Mouse (Mus musculus): ENCODE results near the gene Antxr1. TPM values are rescaled to one million over a fixed set of nuclear protein-coding genes. Genes with fewer than 3 reads are reported as not detected.

Gene Antxr1
- polyA plus RNA-seq, 1 experiment from 2014 or later: 25.1 TPM

DNA sequence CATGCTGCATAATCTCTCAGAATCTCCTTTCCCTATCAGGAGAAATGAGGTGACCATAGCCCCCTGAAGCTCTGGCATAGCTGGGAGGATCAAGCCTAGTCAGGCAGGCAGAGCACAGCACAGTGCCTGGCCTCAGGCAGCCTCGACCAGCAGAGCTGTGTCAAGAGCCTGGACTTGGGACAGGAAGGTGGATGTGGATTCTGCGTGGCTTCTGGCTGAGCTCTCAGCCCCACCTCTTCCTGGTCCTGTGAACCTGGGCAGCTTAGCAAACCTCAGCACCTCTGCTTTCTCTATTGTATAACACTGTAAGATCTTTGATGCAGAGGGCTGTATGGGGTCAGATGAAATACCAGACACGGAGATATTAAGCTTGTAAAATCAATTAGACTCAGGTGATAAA, 61.8 kb downstream of the Antxr1 start:
- DNase-seq (ENCODE audit: low read depth, low spot score) (no peak), ATAC-seq (no peak)
- no peaks in the 10 kb centered on the region for H3K27me3 ChIP-seq
- ChIA-PET CTCF (no interaction called here), POLR2A (no interaction called here)
- in situ Hi-C loops (cut with MboI; ENCODE audit: low pct_unique_long_range_greater_than_20kb): no loop called here
- no peak for TF ChIP-seq CTCF (IDR thresholded peaks at IDR 0.05)

DNA sequence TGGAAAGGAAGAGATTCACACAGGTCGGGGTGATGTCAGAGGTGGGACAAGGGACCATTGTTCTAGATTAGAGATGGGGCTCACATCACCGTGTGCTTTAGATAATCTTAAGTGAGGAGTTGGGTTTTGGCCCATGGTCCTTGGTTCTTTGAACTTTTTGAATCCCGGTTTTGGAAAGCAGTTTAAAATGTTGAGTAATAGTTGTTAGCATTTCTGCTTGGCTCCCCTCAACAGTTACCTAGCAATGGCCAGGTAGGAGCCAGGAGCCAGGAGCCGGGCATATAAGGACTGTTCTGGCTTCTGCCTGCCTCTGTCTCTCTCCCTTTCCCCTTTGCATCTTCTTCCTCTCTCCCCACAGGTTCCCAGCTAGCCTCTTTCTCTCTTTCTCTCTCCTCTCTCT, 62.5 kb downstream of the Antxr1 start:
- no peak for DNase-seq (ENCODE audit: low read depth, low spot score)
- ATAC-seq: no peak
- CTCF ChIA-PET: no interaction called here
- no peak for TF ChIP-seq CTCF (IDR thresholded peaks at IDR 0.05)
- no peaks in the 10 kb centered on the region for H3K27me3 ChIP-seq
- POLR2A ChIA-PET: no interaction called here
- in situ Hi-C loops (cut with MboI; ENCODE audit: low pct_unique_long_range_greater_than_20kb): no loop called here

DNA sequence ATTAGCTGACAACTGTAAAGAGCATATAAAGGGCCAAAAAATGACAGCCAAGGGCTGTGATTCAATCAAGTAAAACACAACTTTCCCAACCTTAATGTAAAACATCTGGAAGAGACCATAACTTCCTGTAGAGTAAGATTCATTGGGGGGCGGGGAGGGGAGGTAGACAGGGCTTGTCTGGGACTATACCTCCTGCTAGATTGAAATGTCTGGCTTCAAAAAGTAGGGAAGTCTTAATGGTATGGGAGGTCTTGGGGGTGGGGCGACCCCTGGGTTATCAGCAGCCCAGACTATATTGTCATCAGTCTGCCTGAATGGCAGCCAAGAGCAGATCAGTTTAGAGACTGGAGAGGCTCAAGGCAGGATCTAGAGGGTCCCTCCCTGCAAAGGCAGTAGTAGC, 63.4 kb downstream of the Antxr1 start:
- ChIA-PET CTCF (no interaction called here), POLR2A (no interaction called here)
- ATAC-seq: no peak
- no peaks in the 10 kb centered on the region for H3K27me3 ChIP-seq
- TF ChIP-seq CTCF (IDR thresholded peaks at IDR 0.05): no peak
- DNase-seq (ENCODE audit: low read depth, low spot score): no peak
- in situ Hi-C loops (cut with MboI; ENCODE audit: low pct_unique_long_range_greater_than_20kb): no loop called here

DNA sequence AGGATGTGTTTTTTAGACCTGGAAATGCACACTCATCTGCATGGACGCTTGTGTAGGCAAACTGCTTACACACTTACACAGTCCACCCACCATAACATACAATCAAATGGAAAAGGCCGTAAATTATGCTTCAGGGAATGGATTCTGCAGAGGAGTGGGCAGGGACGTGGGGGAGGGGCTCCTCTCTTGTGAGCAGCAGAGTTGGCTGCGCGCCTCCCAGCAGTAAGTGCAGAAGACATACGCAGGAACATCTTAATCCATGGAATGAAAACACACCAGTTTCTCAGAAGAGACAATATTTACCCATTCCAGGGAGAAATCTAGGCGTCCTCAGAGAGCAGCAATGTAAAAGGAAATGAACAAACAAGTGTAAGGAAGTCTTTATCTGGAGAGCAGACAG, 65.2 kb downstream of the Antxr1 start:
- POLR2A ChIA-PET: no interaction called here

DNA sequence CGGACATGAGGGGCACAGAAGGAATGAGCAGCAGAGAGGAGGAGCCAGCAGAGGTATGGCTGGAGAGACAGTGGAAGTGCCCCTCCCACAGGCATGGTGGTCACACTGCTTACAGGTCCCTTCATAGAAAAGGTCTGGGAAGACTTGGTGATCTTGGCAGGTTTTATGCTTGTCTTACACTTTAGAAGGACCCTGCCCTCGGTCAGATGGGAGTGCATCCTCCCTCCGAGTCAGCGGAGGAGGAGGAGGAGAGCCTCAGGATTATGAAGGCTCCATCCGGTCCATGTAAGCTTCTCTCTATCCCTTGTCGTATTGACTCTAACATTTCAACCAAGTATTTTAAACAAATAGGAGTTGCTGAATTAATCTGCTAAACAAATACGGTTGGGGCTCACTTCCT, 65.7 kb downstream of the Antxr1 start:
- in situ Hi-C loops (cut with MboI; ENCODE audit: low pct_unique_long_range_greater_than_20kb): no loop called here
- DNase-seq (ENCODE audit: low read depth, low spot score): no peak
- no peak for ATAC-seq
- TF ChIP-seq CTCF (IDR thresholded peaks at IDR 0.05): no peak
- ChIA-PET CTCF (no interaction called here), POLR2A (no interaction called here)
- H3K27me3 ChIP-seq: no peaks in the 10 kb centered on the region

More for the DNA sequence above, 65.2 kb downstream of the Antxr1 start:
- no peak for ATAC-seq
- in situ Hi-C loops (cut with MboI; ENCODE audit: low pct_unique_long_range_greater_than_20kb): no loop called here
- TF ChIP-seq CTCF (IDR thresholded peaks at IDR 0.05): no peak
- CTCF ChIA-PET: no interaction called here
- DNase-seq (ENCODE audit: low read depth, low spot score): no peak
- no peaks in the 10 kb centered on the region for H3K27me3 ChIP-seq

DNA sequence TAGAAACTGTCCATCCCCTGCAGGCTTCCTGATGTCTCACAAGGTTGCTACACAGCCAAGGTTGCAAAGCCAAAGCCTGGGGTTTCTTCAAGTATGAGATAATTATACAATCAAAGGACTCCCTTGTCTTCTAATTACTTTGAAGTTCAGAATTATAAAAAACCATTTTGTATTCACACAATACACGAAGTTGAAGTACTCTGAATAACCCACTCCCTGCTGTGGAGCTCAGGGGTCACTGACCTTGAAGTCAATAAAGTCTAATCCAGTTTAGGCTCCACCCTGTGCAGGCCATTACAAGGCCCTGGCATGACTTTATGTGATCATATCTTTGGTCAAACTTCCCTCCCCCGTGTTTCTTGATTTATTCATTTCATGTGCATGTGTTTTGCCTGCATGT, 73.0 kb downstream of the Antxr1 start:
- no peak for ATAC-seq

DNA sequence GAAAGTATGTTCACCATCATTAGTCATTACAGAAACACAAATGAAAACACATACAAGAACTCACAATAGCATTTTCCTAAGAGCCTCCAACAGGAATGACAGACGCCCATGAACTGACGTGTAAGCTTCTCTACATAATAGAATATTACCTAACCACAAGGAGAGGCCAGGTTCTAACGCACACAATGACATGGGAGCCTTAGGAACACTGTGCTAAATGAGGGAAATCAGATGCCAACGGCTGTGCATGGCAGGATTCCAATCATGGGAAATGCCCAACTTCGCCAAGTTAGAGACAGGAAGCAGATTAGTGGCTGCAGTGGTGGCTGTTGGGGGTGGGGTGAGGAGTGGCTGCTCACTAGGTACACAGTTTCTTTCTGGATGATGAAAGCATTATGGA, 76.6 kb downstream of the Antxr1 start:
- POLR2A ChIA-PET: no interaction called here
- DNase-seq (ENCODE audit: low read depth, low spot score) (no peak), ATAC-seq (no peak)
- H3K27me3 ChIP-seq: no peaks in the 10 kb centered on the region
- TF ChIP-seq CTCF (IDR thresholded peaks at IDR 0.05): no peak
- in situ Hi-C loops (cut with MboI; ENCODE audit: low pct_unique_long_range_greater_than_20kb): no loop called here
- CTCF ChIA-PET: no interaction called here

More for the DNA sequence above, 73.0 kb downstream of the Antxr1 start:
- DNase-seq (ENCODE audit: low read depth, low spot score): no peak
- TF ChIP-seq CTCF (IDR thresholded peaks at IDR 0.05): no peak
- no peaks in the 10 kb centered on the region for H3K27me3 ChIP-seq
- POLR2A ChIA-PET: interaction anchor here (0.7 kb wide), 1 partner anchor 58 kb away, joined by 3 read pairs; no protein-coding TSS in a partner anchor
- in situ Hi-C loops (cut with MboI; ENCODE audit: low pct_unique_long_range_greater_than_20kb): no loop called here
- CTCF ChIA-PET: interaction anchor here (0.6 kb wide), 1 partner anchor 10 kb away, joined by 3 read pairs; no protein-coding TSS in a partner anchor

DNA sequence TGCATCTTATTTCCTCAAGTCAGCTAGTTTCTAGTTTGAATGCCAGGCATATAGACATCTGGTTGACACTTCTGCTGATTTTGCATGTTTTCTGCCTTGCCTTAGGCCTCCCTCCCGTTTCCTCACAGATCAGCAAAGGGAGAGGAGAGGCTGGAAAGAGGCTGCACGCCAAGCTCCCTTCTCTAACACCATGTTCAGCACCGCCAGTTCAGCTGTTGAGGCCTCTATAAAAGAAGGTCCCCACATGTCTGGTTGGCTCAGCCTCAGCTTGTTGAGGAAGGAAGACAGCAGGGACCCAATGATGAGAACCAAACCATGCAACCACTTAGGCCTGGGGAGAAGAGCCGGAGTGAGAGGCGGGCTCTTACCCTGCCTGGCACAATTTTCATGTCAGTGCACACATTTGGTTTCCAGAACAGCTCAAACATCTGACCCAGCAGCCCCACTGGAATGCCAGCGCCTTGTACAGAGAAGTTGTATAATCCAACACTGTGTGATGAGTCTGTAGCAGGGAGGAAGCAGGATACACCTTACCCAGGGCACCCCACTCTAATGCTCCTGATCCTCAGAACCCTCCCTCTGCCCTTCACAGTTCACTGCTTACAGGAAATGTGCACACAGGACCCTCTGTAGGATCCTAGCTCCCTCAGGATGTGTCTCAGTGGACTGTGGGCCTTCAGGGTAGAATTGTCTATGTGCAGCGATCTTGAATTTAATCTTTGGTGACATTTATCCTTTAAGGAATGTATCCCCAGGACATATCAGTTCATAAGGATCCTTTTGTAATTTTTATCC, 77.4 kb downstream of the Antxr1 start:
- in situ Hi-C loops (cut with MboI; ENCODE audit: low pct_unique_long_range_greater_than_20kb): no loop called here
- TF ChIP-seq CTCF (IDR thresholded peaks at IDR 0.05): no peak
- POLR2A ChIA-PET: no interaction called here
- no peak for DNase-seq (ENCODE audit: low read depth, low spot score)
- ATAC-seq: no peak
- H3K27me3 ChIP-seq: no peaks in the 10 kb centered on the region
- CTCF ChIA-PET: interaction anchor here (1.0 kb wide), 1 partner anchor 14 kb away, joined by 3 read pairs; no protein-coding TSS in a partner anchor

DNA sequence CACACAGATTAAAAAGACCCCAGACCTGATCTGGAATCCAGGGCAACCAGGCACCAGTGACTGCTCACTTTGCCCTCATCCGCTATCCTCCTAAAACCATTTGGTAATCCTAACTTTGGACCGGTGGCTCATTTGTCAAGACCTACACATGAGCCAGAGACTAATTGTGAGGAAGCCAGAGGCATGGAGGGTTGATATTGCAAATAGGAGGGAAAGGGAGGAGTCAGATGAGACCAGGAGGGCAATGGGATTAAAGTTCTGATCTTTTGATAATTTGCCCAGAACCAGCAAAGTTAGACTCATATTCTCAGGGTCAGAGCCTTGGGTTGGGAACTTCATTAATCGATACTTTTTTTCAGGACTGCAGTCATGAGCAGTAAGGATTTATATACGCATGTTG, 78.2 kb downstream of the Antxr1 start:
- ATAC-seq: no peak
- TF ChIP-seq CTCF (IDR thresholded peaks at IDR 0.05): no peak
- POLR2A ChIA-PET: no interaction called here
- CTCF ChIA-PET: no interaction called here
- in situ Hi-C loops (cut with MboI; ENCODE audit: low pct_unique_long_range_greater_than_20kb): no loop called here
- DNase-seq (ENCODE audit: low read depth, low spot score): no peak
- no peaks in the 10 kb centered on the region for H3K27me3 ChIP-seq

DNA sequence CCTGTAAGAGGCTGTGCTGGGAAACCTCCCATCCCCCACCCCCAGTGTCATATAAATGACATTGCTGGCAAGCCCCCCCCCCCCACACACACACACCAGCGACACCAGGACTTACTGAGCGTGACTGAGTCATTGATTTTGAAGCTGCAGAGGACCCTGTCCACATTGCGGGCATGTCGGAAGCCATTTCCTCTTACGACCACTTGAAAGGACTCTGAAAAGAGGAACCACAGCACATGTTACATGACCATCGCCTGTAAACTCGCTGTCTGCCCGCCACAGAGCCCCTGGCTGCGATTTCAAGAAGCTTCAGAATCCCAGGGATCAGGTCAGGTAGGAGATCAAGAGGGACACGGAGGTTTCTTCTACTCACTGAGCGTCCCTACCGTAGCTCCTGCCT, 80.0 kb downstream of the Antxr1 start:
- H3K27me3 ChIP-seq: no peaks in the 10 kb centered on the region
- in situ Hi-C loops (cut with MboI; ENCODE audit: low pct_unique_long_range_greater_than_20kb): no loop called here
- no peak for TF ChIP-seq CTCF (IDR thresholded peaks at IDR 0.05)
- no peak for DNase-seq (ENCODE audit: low read depth, low spot score)
- ChIA-PET CTCF (interaction anchor here (1.4 kb wide), 1 partner anchor 12 kb away, joined by 3 read pairs; no protein-coding TSS in a partner anchor), POLR2A (no interaction called here)
- ATAC-seq: no peak

DNA sequence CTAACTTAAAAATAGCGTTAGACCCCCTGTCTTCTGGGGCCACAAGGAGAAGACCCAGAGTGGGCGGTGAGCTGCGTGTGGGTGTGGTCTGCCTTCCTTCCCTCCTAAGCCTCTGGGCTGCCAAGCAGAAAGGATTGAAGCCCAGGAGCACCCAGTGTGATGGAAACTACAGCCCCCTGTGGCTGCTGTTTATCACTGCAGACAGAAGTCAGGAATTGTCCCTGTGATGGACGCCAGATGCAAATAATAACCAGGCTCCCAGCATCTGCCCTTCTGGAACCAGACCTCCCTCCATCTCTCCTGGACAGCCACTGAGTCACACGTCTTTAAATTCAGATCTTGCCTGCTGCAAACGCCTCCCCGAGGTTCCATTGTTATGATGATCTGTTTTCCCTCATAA, 80.9 kb downstream of the Antxr1 start:
- DNase-seq (ENCODE audit: low read depth, low spot score): no peak
- TF ChIP-seq CTCF (IDR thresholded peaks at IDR 0.05): no peak
- ChIA-PET POLR2A (no interaction called here), CTCF (interaction anchor here (1.4 kb wide), 1 partner anchor 11 kb away, joined by 3 read pairs; no protein-coding TSS in a partner anchor)
- H3K27me3 ChIP-seq: no peaks in the 10 kb centered on the region
- in situ Hi-C loops (cut with MboI; ENCODE audit: low pct_unique_long_range_greater_than_20kb): no loop called here
- no peak for ATAC-seq

DNA sequence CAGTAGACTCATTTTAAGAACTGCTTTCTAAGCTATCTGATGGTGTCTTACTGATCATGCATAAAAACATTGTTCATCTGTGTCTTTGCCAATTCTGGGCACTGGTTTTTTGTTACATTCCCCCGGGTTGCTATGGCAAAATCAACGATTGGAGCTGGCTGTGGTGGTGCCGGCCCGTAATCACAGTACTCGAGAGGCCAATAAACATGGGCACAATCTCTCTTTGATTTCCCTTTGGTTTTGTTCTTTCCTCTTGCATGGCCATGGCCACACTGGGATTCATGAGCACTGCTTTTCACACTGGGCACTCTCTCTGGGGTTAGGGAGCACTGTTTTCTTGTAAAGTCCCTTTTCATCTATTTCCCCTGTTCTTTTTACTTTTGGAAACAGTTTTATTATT, 83.9 kb downstream of the Antxr1 start:
- TF ChIP-seq CTCF (IDR thresholded peaks at IDR 0.05): no peak
- ChIA-PET CTCF (interaction anchor here (0.9 kb wide), 1 partner anchor 12 kb away, joined by 3 read pairs; no protein-coding TSS in a partner anchor), POLR2A (no interaction called here)
- in situ Hi-C loops (cut with MboI; ENCODE audit: low pct_unique_long_range_greater_than_20kb): no loop called here
- DNase-seq (ENCODE audit: low read depth, low spot score) (no peak), ATAC-seq (no peak)
- H3K27me3 ChIP-seq: no peaks in the 10 kb centered on the region

Data from Patski (cell line).